Mouse (Mus musculus) limb, embryonic 10.5 days (tissue): Measurements from ENCODE around the gene Htr5a. TPM values are rescaled to one million over a fixed set of nuclear protein-coding genes. Genes with fewer than 3 reads are reported as not detected.

Experiments used
- DNase-seq: peaks from one replicate; pipeline ENCODE4 v3.0.0-alpha.2; 2017; ENCODE audit warnings: low spot score
- H3K27ac ChIP-seq: fragments of 300-500 bp; sonication (generic); 2 replicates; pipeline ENCODE4 v1.5.1; 2016; ENCODE audit warnings: mild to moderate bottlenecking
- H3K27me3 ChIP-seq: fragments of 300-500 bp; sonication (generic); 2 replicates; pipeline ENCODE4 v1.6.1; 2016; ENCODE audit warnings: low read depth, mild to moderate bottlenecking; ENCODE audit not compliant: poor library complexity, severe bottlenecking
- H3K36me3 ChIP-seq: fragments of 300-500 bp; sonication (generic); 2 replicates; pipeline ENCODE4 v1.6.1; 2016; ENCODE audit warnings: mild to moderate bottlenecking, moderate library complexity
- H3K4me1 ChIP-seq: fragments of 300-500 bp; sonication (generic); 2 replicates; pipeline ENCODE4 v1.6.1; 2016
- H3K4me3 ChIP-seq: fragments of 300-500 bp; sonication (generic); 2 replicates; pipeline ENCODE4 v1.5.1; 2016; ENCODE audit warnings: mild to moderate bottlenecking, moderate library complexity
- H3K9me3 ChIP-seq: fragments of 300-500 bp; sonication (generic); replicated peaks from 2 replicates; pipeline ENCODE4 v1.6.1; 2016; ENCODE audit warnings: mild to moderate bottlenecking
- WGBS: fragments of 180-500 bp; shearing (Covaris S2); methylation state at CpG from one replicate; pipeline ENCODE4 v1.1.7; 2016; 5-methylcytosine and 5-hydroxymethylcytosine counted together
- polyA plus RNA-seq: library from polyadenylated mRNA; unstranded; fragments of >200 nt; fragmentation: Nextera tagmentation; extraction: Ambion mirVana; gene quantifications from 2 replicates; pipeline ENCODE4 v1.2.1, GENCODE M21; 2016

The Htr5a gene
- not detected in 2 replicates for polyA plus RNA-seq

DNA sequence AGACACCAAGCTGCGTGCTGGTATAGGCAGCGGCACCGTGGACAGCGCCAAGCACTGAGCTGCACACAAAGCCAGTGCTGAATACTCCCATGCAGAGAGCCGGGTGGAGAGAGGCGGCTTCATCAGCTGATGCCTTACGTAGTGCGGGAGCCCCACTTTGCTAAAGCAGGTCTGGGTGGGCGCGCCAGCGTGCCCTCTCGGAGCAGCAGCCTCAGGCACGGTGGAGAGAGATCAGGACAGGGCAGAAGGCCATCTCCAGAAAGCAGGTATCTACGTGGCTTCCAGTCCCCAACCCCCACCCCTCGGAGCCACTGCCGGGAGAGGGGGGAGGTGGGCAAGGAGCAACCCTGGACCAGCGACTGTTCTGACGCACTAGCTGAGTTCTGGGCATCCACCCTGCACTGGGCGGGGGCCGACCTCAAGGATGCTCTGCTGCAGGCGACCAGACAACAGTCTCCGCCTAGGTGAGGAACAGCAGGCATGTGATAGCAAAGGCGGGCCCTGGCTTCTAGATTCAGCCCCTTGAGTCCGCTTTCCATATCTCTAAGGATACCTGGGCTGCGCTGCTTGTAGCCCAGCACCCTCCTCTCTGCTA lies at the start of gene Htr5a:
TSS of gene Htr5a (plus strand) at position 449 of the 595 bp plus-strand sequence.
- no peak within 1 kb of the TSS for H3K27ac ChIP-seq
- peaks cover 29% of the 10 kb centered on the region for H3K27me3 ChIP-seq
- peaks cover 6% of the 10 kb centered on the region for H3K4me1 ChIP-seq
- no peaks in the 10 kb centered on the region for H3K9me3 ChIP-seq
- WGBS, result 5% methylated on average over 25 of the region's 25 CpGs
- H3K4me3 ChIP-seq, result peak within 1 kb of the TSS; percentile 34; the same call in 1 of the 2 replicates
- no peaks in the 10 kb centered on the region for H3K36me3 ChIP-seq
- peak; percentile 63 for DNase-seq

DNA sequence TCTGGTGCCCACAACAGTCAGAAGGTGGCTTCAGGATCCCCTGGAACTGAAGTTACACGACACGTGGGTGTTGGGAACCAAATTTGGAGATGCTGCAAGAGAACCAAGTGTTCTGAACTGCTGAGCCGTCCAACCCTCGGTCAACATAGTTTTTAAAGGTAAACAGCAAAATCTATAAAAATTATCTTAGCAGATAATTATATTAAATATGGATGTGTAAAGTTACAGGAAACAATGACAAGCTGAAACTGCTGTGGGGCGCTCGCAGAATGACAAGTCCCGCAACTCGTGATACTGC lies 49.8 kb upstream of the Htr5a start:
- Histone ChIP-seq H3K4me3 (peak overlapping the region; percentile 79), H3K9me3 (no peaks in the 10 kb centered on the region), H3K27ac (peak overlapping the region; percentile 99), H3K27me3 (no peaks in the 10 kb centered on the region), H3K4me1 (peaks cover 18% of the 10 kb centered on the region), H3K36me3 (peaks cover 26% of the 10 kb centered on the region)
- no peak for DNase-seq
- 28% methylated on average over 8 of the region's 8 CpGs for WGBS

DNA sequence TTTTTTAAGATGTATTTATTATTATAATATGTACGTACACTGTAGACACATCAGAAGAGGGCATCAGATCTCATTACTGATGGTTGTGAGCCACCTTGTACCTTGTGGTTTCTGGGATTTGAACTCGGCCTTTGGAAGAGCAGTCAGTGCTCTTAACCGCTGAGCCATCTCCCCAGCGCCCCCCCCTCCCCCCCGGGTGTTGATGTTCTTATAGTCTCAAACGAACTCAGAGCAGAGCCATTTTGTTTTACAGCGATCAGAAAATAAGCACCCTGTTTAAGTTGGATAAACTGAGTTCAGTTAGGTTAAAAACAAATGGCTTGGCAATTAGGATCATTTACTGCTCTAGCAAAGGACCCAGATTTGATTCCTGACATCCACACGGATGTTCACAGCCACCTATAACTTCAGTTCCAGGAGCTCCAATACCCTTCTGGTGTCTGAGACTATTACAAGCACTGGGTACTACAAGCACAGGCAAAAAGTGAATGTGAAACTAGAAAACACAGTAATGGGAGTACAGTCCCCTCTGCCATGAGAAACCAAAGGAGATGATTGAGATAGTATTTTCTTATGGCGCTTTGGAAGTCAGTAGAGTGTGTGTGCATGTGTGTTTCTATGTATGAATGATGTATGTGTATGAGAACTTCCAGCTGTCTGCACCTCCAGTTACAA lies 49.3 kb upstream of the Htr5a start:
- DNase-seq, result no peak
- 63% methylated on average over 9 of the region's 9 CpGs for WGBS
- no peak overlapping the region; the same call in 1 of the 2 replicates for H3K27ac ChIP-seq

DNA sequence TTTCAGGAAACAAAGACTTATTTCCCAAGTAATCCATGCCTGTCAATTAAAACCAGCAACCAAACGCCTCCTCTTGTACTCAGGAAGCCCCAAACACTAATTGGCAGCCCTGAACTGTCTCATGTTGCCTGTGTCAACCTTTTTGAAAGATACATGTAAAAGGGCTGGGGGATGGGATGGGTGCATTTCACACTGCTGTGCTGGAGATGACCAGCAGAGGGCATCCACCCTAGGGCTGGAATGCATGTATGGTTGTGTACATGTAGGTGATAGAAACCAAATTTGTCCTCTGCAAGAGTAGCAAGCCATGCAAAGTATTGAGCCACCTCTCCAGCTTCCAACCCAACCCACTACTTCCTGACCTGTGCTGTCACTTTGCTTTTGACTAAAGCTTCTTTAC lies 48.0 kb upstream of the Htr5a start:
- Histone ChIP-seq H3K27ac (no peak overlapping the region), H3K4me1 (peaks cover 18% of the 10 kb centered on the region), H3K36me3 (peaks cover 8% of the 10 kb centered on the region), H3K4me3 (no peak overlapping the region), H3K27me3 (no peaks in the 10 kb centered on the region), H3K9me3 (no peaks in the 10 kb centered on the region)
- peak; percentile 70 for DNase-seq
- 19% methylated on average over 1 of the region's 1 CpGs for WGBS

More for the DNA sequence above, 49.3 kb upstream of the Htr5a start:
- Histone ChIP-seq H3K4me3 (peak overlapping the region; percentile 79), H3K27me3 (no peaks in the 10 kb centered on the region), H3K4me1 (peaks cover 18% of the 10 kb centered on the region), H3K36me3 (peaks cover 20% of the 10 kb centered on the region), H3K9me3 (no peaks in the 10 kb centered on the region)

DNA sequence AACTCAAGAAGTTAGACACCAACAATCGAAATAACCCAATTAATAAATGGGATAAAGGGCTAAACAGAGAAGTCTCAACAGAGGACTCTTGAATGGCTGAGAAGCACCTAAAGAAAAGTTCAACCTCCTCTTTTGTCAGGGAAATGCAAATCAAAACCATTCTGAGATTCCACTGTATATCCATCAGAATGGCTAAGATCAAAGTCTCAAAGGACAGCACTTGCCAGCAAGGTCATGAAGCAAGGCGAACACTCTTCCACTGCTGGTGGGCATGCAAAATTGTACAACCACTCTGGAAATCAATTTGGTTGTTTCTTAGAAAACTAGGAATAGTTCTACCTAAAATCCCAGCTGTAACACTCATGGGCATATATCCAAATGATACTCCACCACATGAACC lies 27.7 kb upstream of the Htr5a start:
- no peak for DNase-seq
- Histone ChIP-seq H3K36me3 (no peaks in the 10 kb centered on the region), H3K27me3 (no peaks in the 10 kb centered on the region), H3K4me1 (no peaks in the 10 kb centered on the region), H3K27ac (no peak overlapping the region), H3K9me3 (no peaks in the 10 kb centered on the region), H3K4me3 (no peak overlapping the region)
- WGBS, result 83% methylated on average over 2 of the region's 2 CpGs

DNA sequence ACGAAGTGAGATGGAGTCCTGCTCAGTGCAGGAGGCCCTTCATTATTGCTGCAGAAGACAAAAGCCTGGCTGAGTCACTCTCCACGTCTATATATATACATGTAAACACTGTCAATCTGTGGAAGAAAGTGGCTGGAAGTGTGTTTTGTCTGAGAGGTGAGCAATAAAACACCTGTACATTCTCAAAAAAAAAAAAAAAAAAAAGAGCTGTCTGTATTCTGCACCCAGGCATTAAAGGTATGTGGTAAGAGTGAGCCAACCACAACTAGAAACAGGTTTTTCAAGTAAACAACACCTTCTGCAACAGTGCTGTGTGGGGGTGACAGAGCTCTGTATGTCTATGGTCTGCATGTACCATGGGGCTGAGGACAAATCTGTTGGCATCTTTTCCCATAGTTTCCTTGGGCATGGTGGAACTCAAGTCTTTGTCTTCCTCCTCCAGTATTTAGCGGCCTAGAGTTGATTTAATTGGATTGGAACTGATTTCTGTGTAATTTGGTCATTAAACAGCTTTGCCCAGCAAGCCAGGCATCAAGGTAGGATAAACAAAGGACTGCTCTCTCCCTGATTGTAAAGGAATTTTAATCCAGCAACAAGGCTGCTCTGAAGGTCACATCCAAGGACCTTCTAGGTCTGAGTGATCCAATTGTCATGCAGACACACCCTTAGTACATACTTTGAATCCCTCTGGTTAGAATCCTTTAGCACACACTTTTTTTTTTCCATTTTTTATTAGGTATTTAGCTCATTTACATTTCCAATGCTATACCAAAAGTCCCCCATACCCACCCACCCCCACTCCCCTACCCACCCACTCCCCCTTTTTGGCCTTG lies 22.9 kb upstream of the Htr5a start:
- Histone ChIP-seq H3K36me3 (no peaks in the 10 kb centered on the region), H3K27me3 (no peaks in the 10 kb centered on the region), H3K9me3 (no peaks in the 10 kb centered on the region), H3K4me3 (no peak overlapping the region), H3K27ac (no peak overlapping the region), H3K4me1 (no peaks in the 10 kb centered on the region)
- no peak for DNase-seq
- WGBS, result 70% methylated on average over 3 of the region's 3 CpGs

DNA sequence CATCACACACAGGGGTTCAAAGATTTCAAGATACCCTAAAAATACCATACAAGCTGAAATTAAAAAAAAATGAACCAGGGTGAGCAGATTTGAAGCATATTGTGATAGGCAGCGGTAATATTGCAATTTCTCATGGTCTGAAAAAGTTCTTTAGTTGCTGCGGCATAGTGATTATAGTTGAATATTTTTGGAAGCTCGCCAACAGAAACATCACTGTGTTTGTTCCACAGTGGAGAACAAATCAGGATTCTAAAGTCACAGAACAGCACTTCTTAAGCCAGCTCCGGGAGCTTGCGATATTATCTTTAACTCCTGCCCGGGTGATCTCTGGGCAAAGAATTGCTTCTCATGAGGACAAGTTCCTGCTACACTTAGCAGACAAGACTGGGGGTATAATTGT lies 20.8 kb upstream of the Htr5a start:
- H3K36me3 ChIP-seq, result no peaks in the 10 kb centered on the region
- no peaks in the 10 kb centered on the region for H3K27me3 ChIP-seq

DNA sequence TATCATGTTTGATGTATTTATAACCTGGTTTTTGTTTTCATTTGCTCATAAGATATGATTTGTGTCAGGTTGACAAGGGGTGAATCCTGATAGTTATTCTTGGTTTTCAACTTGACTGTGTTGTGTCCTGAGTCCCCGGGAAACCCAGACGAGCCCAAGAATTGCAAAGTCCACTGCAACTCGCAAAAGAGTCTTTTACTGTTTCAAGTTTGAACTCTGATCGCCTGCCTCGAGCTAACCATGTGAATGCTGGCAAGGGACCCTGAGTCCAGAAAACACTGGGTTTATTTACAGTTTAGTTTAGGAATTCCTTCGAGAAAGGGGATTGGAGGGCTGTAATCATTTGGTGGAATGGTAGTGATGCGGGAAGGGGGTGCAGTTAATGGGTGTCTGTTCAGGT lies 14.0 kb upstream of the Htr5a start:
- Histone ChIP-seq H3K36me3 (no peaks in the 10 kb centered on the region), H3K27ac (no peak overlapping the region), H3K27me3 (no peaks in the 10 kb centered on the region), H3K9me3 (no peaks in the 10 kb centered on the region), H3K4me3 (no peak overlapping the region), H3K4me1 (0 out of 2 replicates have a peak, but pooled peaks cover 2% of the 10 kb centered on the region)
- WGBS, result 59% methylated on average over 7 of the region's 7 CpGs
- no peak for DNase-seq

More for the DNA sequence above, 20.8 kb upstream of the Htr5a start:
- no peaks in the 10 kb centered on the region for H3K4me1 ChIP-seq
- no peak overlapping the region for H3K4me3 ChIP-seq
- DNase-seq, result no peak
- no peaks in the 10 kb centered on the region for H3K9me3 ChIP-seq
- 93% methylated on average over 6 of the region's 6 CpGs for WGBS
- H3K27ac ChIP-seq, result no peak overlapping the region

DNA sequence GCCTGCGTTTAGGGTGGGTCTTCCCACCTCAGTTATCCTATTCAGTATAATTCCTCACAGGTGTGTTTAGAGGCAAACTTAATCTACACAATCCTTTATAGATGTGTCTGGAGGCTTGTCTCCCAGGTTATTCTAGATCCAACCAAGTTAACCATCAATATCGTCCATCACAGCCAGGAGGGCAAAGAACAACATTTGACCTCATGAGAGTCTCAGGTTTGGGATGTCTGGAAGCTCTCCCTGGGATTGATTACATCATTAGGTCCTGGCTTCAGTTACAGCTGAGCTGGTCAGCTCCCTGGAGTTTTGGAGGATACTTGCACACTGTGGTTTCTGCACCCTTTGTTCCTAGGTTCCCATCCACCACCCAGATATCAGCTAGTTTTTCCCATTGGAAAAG lies 6.9 kb upstream of the Htr5a start:
- DNase-seq, result no peak
- no peaks in the 10 kb centered on the region for H3K4me1 ChIP-seq
- 88% methylated on average over 2 of the region's 2 CpGs for WGBS
- no peaks in the 10 kb centered on the region for H3K9me3 ChIP-seq
- H3K27me3 ChIP-seq, result no peaks in the 10 kb centered on the region
- no peak overlapping the region for H3K27ac ChIP-seq
- H3K36me3 ChIP-seq, result no peaks in the 10 kb centered on the region
- no peak overlapping the region for H3K4me3 ChIP-seq

DNA sequence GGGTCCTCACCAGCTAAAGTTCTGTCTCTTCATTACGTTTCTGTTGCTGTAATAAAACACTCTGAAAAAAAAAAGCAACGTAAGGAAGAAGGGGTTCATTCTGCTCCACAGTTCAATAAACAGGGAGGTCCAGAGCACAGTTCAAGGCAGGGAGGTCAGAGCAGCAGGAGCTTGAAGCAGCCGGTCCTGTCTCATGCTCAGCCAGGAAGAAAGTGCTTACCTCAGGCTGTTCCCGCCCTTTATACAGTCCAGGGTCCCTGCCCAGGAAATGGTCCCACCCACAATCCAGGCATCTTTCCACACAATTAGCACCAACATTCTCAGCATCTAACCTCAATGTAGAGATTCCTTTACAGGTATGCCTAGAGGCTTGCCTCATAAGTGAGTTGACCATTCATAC lies 3.9 kb upstream of the Htr5a start:
- no peak overlapping the region for H3K27ac ChIP-seq
- peaks cover 6% of the 10 kb centered on the region for H3K4me1 ChIP-seq
- H3K4me3 ChIP-seq, result no peak overlapping the region
- 55% methylated on average over 4 of the region's 4 CpGs for WGBS
- DNase-seq, result no peak
- H3K9me3 ChIP-seq, result no peaks in the 10 kb centered on the region
- H3K27me3 ChIP-seq, result peaks cover 18% of the 10 kb centered on the region
- H3K36me3 ChIP-seq, result no peaks in the 10 kb centered on the region

DNA sequence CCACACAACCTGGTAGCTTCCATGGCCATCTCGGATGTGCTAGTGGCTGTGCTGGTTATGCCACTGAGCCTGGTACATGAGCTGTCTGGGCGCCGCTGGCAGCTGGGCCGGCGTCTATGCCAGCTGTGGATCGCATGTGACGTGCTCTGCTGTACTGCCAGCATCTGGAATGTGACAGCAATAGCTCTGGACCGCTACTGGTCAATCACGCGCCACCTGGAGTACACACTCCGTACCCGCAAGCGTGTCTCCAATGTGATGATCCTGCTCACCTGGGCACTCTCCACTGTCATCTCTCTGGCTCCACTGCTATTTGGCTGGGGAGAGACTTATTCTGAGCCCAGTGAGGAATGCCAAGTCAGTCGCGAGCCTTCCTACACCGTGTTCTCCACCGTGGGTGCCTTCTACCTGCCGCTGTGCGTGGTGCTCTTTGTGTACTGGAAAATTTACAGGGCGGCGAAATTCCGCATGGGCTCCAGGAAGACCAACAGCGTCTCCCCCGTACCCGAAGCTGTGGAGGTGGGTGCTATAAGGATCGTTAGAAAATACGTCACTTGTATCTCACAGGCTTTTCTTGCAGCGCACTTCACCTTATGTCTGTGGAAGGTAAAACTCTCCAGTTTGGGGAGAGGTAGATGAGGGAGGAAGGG lies 847 bp downstream of the Htr5a start:
- Histone ChIP-seq H3K4me1 (peaks cover 6% of the 10 kb centered on the region), H3K27ac (no peak overlapping the region)
- whole genome bisulfite sequencing, result 73% methylated on average over 28 of the region's 28 CpGs

DNA sequence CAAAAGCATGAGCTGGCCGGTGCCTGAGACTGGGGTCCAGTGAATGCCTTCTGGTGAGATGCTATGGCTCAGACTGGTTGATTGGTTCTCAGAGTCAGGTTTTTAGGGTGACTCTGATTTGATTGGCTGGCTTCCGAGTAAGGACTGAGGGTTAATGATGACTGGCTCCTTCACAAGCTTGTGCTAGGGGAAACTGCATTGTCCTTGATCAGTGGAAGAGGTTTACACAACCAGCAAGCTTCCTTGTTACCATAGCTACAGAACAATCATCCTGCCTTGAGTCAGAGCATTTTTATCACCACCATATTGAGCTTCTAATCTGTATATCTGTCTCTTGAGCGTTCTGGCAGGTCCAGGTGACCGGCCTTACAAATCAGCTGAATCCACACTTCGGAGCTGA lies 5.0 kb downstream of the Htr5a start:
- WGBS, result 85% methylated on average over 5 of the region's 5 CpGs
- H3K9me3 ChIP-seq, result no peaks in the 10 kb centered on the region

More for the DNA sequence above, 847 bp downstream of the Htr5a start:
- no peak for DNase-seq
- Histone ChIP-seq H3K27me3 (peaks cover 29% of the 10 kb centered on the region), H3K9me3 (no peaks in the 10 kb centered on the region), H3K4me3 (no peak overlapping the region), H3K36me3 (no peaks in the 10 kb centered on the region)

DNA sequence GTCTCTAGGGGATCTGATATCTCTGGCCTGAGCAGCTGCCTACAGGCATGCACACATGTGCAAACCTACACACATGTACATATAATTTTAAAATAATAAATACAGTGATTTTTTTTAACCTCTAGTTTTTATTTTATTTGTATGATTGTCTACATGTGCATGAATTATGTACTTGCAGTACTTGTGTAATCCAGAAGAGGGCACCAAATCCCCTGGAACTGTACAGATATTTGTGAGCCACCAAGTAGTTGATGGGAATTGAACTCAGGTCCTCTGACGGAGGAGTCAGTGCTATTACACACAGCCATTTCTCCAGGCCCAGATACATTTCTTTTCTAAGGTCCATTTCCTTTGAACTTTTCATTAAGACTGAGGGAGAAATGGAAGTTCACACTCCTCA lies 12.3 kb downstream of the Htr5a start:
- no peaks in the 10 kb centered on the region for H3K4me1 ChIP-seq
- H3K4me3 ChIP-seq, result no peak overlapping the region

More for the DNA sequence above, 5.0 kb downstream of the Htr5a start:
- Histone ChIP-seq H3K4me3 (no peak overlapping the region), H3K27me3 (peaks cover 21% of the 10 kb centered on the region), H3K36me3 (no peaks in the 10 kb centered on the region), H3K27ac (no peak overlapping the region), H3K4me1 (peaks cover 1% of the 10 kb centered on the region)
- no peak for DNase-seq

More for the DNA sequence above, 12.3 kb downstream of the Htr5a start:
- WGBS, result 66% methylated on average over 1 of the region's 1 CpGs
- no peak overlapping the region for H3K27ac ChIP-seq
- no peak for DNase-seq
- H3K9me3 ChIP-seq, result no peaks in the 10 kb centered on the region
- no peaks in the 10 kb centered on the region for H3K36me3 ChIP-seq
- H3K27me3 ChIP-seq, result no peaks in the 10 kb centered on the region
